Mouse (Mus musculus) brain, embryonic 18.5 days (tissue): ENCODE data around the gene Anp32e.
"Not testable (repeated sequence)": the region's sequence is repeated elsewhere in the genome, so short reads cannot be mapped to it uniquely, and the experiment has no call there.

Source experiments
- DNase-seq: peaks from one replicate; pipeline ENCODE4 v3.0.0-alpha.2; 2012; ENCODE audit warnings: low read depth, low spot score

Anp32e gene

GRCm38 (mm10) chr3:95903753-95904502 lies 25.1 kb upstream of the Anp32e start:
- no peak for DNase-seq

GRCm38 (mm10) chr3:95904568-95904967 lies 24.5 kb upstream of the Anp32e start, which contains the start of gene Car14:
Car14 (minus strand) TSS chr3:95904691.
- DNase-seq, result no peak

- no peak for DNase-seq
Observed at GRCm38 (mm10) chr3:95905146-95905939, 23.7 kb upstream of the Anp32e start.

- DNase-seq, result no peak
Observed at GRCm38 (mm10) chr3:95905940-95906492, 23.0 kb upstream of the Anp32e start.

GRCm38 (mm10) chr3:95906860-95907259 lies 22.2 kb upstream of the Anp32e start:
- no peak for DNase-seq

GRCm38 (mm10) chr3:95907613-95908012 lies 21.4 kb upstream of the Anp32e start:
- DNase-seq, result no peak

GRCm38 (mm10) chr3:95914706-95915105 lies 14.3 kb upstream of the Anp32e start:
- DNase-seq, result no peak

- no peak for DNase-seq
Observed at GRCm38 (mm10) chr3:95916760-95917159, 12.3 kb upstream of the Anp32e start.

- DNase-seq, result not testable (repeated sequence)
Observed at GRCm38 (mm10) chr3:95920532-95920931, 8.5 kb upstream of the Anp32e start.

- DNase-seq, result not testable (repeated sequence)
Observed at GRCm38 (mm10) chr3:95923429-95923828, 5.6 kb upstream of the Anp32e start.

GRCm38 (mm10) chr3:95924185-95924584 lies 4.9 kb upstream of the Anp32e start:
- no peak for DNase-seq

GRCm38 (mm10) chr3:95925087-95925486 lies 4.0 kb upstream of the Anp32e start:
- no peak for DNase-seq

- no peak for DNase-seq
Observed at GRCm38 (mm10) chr3:95928261-95928657, 787 bp upstream of the Anp32e start.

- DNase-seq, result no peak
Observed at GRCm38 (mm10) chr3:95929581-95930470, 780 bp downstream of the Anp32e start.

- no peak for DNase-seq
Observed at GRCm38 (mm10) chr3:95930471-95930789, 1.4 kb downstream of the Anp32e start.

GRCm38 (mm10) chr3:95931471-95931870 lies 2.4 kb downstream of the Anp32e start:
- no peak for DNase-seq

- no peak for DNase-seq
Observed at GRCm38 (mm10) chr3:95932157-95932556, 3.1 kb downstream of the Anp32e start.

- DNase-seq, result no peak
Observed at GRCm38 (mm10) chr3:95932566-95932965, 3.5 kb downstream of the Anp32e start.

- DNase-seq, result no peak
Observed at GRCm38 (mm10) chr3:95933111-95933750, 4.2 kb downstream of the Anp32e start.

- DNase-seq, result no peak
Observed at GRCm38 (mm10) chr3:95934448-95934847, 5.4 kb downstream of the Anp32e start.

GRCm38 (mm10) chr3:95938217-95938616 lies 9.2 kb downstream of the Anp32e start:
- no peak for DNase-seq
